Mouse (Mus musculus) megakaryocyte, embryonic 14.5 days (primary cell): Measurements from ENCODE around the gene Hpd.

Experiments used
- FLI1 ChIP-seq: IDR thresholded peaks from 2 replicates; pipeline ENCODE4 v1.6.1; 2012; ENCODE audit warnings: low read length, inconsistent platforms, mixed read lengths
- GATA1 ChIP-seq: IDR thresholded peaks from 3 replicates; pipeline ENCODE4 v1.6.1; 2012; ENCODE audit warnings: mixed read lengths, low read length, inconsistent platforms, borderline replicate concordance

GRCm38 (mm10) chr5:123133083-123133783 lies 49.3 kb downstream of the Hpd start:
- TF ChIP-seq GATA1 (no peak), FLI1 (no peak)
